Mouse (Mus musculus) stomach, postnatal 0 days (tissue): ENCODE measurements around the gene Hyal2.

ENCODE experiments used
- CTCF ChIP-seq: IDR thresholded peaks from 2 replicates; pipeline ENCODE4 v1.5.1; 2016; ENCODE audit warnings: antibody characterized with exemption, low read depth, mild to moderate bottlenecking, moderate library complexity
- EP300 ChIP-seq: optimal IDR thresholded peaks from 2 replicates; pipeline ENCODE3; 2016; ENCODE audit warnings: antibody characterized with exemption

DNA sequence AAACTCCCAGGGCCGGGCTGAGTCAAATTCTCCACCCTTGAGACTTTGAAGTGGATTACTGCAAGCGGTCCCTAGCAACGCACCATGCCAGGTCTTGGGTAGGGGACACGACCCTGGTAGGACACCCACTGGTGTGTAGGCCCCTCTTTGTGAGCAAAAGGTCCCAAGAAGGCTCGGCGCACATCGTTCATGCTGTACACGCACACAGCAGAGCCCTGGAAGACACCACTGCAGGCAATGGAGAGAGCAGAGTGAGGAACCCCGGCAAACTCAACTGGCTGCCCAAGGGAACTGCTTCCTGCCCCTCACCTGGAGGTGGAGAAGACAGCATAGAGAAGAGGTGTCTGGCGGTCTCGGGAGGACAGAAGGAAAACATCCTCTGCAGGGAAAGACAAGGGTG is 33.5 kb downstream of the Hyal2 start:
- TF ChIP-seq CTCF (no peak), EP300 (no peak)
